Mouse (Mus musculus): ENCODE measurements at regions not wholly inside any gene's neighbourhood (a gene's known extent, or its start where the extent isn't known, plus 50 kb on each side); places are given as distances from the start of the nearest gene placed in this dataset.

DNA sequence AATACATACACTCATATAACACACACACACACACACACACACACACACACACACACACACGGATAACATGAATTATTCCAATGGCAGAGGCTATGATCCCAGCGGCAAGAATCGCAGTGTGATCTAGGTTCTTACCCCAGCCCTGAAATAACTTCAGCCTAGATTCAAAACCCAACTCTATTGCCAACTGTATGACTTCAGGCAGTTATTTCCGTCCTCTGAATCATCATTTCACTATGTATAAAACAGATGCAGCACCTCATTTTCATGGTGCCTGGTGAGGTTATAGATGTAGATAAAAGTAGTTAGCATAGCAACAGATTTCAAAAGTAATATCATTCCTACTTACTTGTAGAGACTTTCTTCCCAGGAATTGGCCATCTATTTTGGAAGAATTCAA is 61.0 kb upstream of the Tnfsf11 start:
- DNase-seq, result no peak

DNA sequence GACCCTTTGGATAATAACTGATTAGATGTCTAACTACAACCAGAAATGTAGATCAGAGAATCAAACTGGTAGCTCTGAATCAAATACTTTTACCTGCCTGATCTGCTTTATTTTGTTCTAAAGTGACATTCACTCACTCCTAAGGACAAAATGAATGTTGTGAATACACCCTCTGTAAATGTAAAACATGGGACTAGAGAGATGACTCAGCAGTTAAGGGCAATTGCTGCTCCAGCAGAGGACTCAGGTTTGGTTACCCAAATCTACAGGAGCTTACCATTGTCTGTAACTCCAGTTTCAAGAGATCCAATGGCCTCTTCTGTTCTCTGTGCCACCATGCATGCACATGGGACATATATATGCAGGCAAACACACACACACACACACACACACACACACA is 57.0 kb upstream of the Tnfsf11 start:
- no peak for DNase-seq

DNA sequence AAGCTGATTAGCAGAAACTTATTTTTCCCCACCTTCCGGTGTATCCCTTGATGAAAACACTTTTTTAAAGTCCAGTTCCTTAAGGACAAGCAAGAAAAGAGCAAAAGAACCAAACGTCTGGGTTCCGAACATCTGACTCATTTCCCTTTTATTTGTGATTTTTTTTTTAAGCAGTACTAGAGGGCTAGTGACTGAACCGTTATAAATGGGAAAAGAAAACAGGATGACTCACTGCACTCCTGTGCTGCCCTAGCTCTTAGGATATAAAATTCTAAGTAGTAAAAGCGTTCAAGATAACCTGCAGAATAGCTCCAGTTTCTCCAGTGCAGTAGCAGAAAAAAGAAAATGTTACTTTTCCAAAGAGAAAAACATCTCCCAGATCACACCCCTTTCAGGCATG is 55.3 kb upstream of the Tnfsf11 start:
- no peak for DNase-seq

Measured in liver (tissue).